Mouse (Mus musculus) heart, adult 2 months (tissue): Measurements from ENCODE around the gene Uhmk1. TPM values are rescaled to one million over a fixed set of nuclear protein-coding genes. Genes with fewer than 3 reads are reported as not detected.

Experiments
- DNase-seq, 2 experiments: peaks; one replicate each; pipeline ENCODE4 v3.0.0; 2021
- H3K27ac ChIP-seq: fragments of 200-600 bp; 2 replicates; pipeline ENCODE4 v1.8.1; 2022
- H3K27me3 ChIP-seq: fragments of 200-500 bp; 2 replicates; pipeline ENCODE4 v1.6.1; 2012; ENCODE audit warnings: mild to moderate bottlenecking, low read length, inconsistent platforms, mixed read lengths; ENCODE audit not compliant: control insufficient read depth, insufficient read depth
- H3K36me3 ChIP-seq: fragments of 200-500 bp; 2 replicates; pipeline ENCODE4 v1.6.1; 2012; ENCODE audit warnings: low read length, inconsistent platforms; ENCODE audit not compliant: control insufficient read depth, insufficient read depth
- H3K4me1 ChIP-seq: fragments of 200-500 bp; 2 replicates; pipeline ENCODE4 v1.6.1; 2011; ENCODE audit warnings: low read length; ENCODE audit not compliant: control insufficient read depth, insufficient read depth
- H3K4me3 ChIP-seq: fragments of 200-600 bp; 2 replicates; pipeline ENCODE4 v1.8.1; 2022
- H3K79me2 ChIP-seq: fragments of 200-500 bp; replicated peaks from 2 replicates; pipeline ENCODE4 v1.6.1; 2012; ENCODE audit warnings: mild to moderate bottlenecking, inconsistent platforms, low read length, moderate library complexity, mixed read lengths; ENCODE audit not compliant: control insufficient read depth, insufficient read depth
- H3K9ac ChIP-seq: fragments of 200-500 bp; 2 replicates; pipeline ENCODE4 v1.6.1; 2012; ENCODE audit warnings: low read depth, mild to moderate bottlenecking, control low read depth, inconsistent platforms, low read length, mixed read lengths
- CTCF ChIP-seq: fragments of 200-600 bp; IDR thresholded peaks from 2 replicates; pipeline ENCODE4 v1.8.1; 2022; ENCODE audit warnings: antibody characterized with exemption, mild to moderate bottlenecking, moderate library complexity
- EP300 ChIP-seq: fragments of 200-500 bp; IDR thresholded peaks from 2 replicates; pipeline ENCODE4 v1.6.1; 2011; ENCODE audit warnings: low read depth, low read length, control low read depth; ENCODE audit not compliant: insufficient read depth
- POLR2A ChIP-seq: fragments of 200-500 bp; IDR thresholded peaks from 2 replicates; pipeline ENCODE4 v1.6.1; 2011; ENCODE audit warnings: mild to moderate bottlenecking, low read depth, low read length, control low read depth; ENCODE audit not compliant: insufficient read depth
- WGBS: fragments of 180-500 bp; shearing (Covaris S2); methylation state at CpG from one replicate; pipeline ENCODE4 v1.1.7; 2018; 5-methylcytosine and 5-hydroxymethylcytosine counted together
- intact Hi-C: fragments of 180-260 bp; cut with DNase I; formaldehyde crosslinking; loops from one replicate; pipeline ENCODE4 v1.15.1; 2025
- polyA plus RNA-seq: library from polyadenylated mRNA; depleted of rRNA; stranded (reverse); fragments of >200 nt; gene quantifications from 2 replicates; pipeline ENCODE4 v1.2.3, GENCODE M21; 2012; rRNA removed
- total RNA-seq, 2 experiments: library from RNA; stranded (reverse); gene quantifications; 2 replicates each; pipeline ENCODE4 v1.2.3; 2021

Gene Uhmk1
- total and polyA plus RNA-seq, 3 experiments = 6.5 to 23.4 (median 21.7) TPM

GRCm38 (mm10) chr1:170150870-170151269 is 64.3 kb downstream of the Uhmk1 start:
- 85% methylated on average over 6 of the region's 6 CpGs for WGBS
- TF ChIP-seq CTCF (no peak), EP300 (no peak), POLR2A (no peak)
- peaks cover 2% of the 10 kb centered on the region for H3K36me3 ChIP-seq
- no peak overlapping the region for H3K9ac ChIP-seq
- no peaks in the 10 kb centered on the region for H3K79me2 ChIP-seq
- intact Hi-C loops = no loop called here
- H3K4me3 ChIP-seq = no peak overlapping the region
- DNase-seq = no peak
- no peak overlapping the region for H3K27ac ChIP-seq
- H3K4me1 ChIP-seq = no peaks in the 10 kb centered on the region
- H3K27me3 ChIP-seq = no peaks in the 10 kb centered on the region

DNA sequence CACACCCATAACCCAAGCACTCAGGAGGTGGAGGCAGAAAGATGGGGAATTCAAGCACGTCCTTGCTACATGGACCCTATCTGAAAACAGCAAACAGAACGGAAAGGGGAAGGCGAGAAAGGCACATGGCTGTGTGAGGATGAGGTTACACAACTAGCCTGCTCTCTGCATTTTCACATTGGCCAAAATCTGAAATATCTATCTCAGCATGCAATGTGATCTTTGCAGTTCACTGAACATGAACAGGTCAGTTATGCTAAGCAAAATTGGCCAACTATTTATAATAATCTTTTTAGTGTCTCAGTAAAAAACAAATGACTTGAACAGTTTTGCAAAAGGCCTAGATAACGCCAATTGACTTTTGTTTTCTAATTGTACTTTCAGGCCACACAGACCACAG is 65.4 kb downstream of the Uhmk1 start:
- Histone ChIP-seq H3K79me2 (no peaks in the 10 kb centered on the region), H3K4me3 (no peak overlapping the region), H3K9ac (no peak overlapping the region), H3K4me1 (no peaks in the 10 kb centered on the region), H3K36me3 (peaks cover 2% of the 10 kb centered on the region), H3K27me3 (no peaks in the 10 kb centered on the region), H3K27ac (no peak overlapping the region)
- DNase-seq = no peak
- intact Hi-C loops = no loop called here
- WGBS = 90% methylated on average over 4 of the region's 4 CpGs
- TF ChIP-seq POLR2A (no peak), EP300 (no peak), CTCF (no peak)

DNA sequence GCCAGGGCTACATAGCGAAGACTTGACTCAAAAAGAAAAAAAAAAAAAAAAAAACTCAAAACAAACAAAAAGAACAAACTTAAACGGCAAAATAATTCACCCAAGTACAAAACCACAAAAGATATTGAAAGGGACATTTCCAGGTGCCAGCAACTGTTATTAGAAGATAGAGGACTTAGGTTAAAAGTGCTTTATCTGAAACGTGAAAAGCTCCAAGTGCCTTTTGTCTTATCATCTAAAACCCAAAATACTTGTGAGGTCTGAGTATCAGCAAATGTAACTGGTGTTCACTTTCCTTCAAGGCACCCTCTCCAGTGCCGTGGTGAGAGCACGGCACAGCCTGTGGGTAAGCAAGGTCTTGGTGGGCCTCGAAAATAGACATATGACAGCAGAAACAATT is 66.7 kb downstream of the Uhmk1 start:
- no peak for DNase-seq
- 68% methylated on average over 6 of the region's 6 CpGs for WGBS
- intact Hi-C loops = no loop called here

DNA sequence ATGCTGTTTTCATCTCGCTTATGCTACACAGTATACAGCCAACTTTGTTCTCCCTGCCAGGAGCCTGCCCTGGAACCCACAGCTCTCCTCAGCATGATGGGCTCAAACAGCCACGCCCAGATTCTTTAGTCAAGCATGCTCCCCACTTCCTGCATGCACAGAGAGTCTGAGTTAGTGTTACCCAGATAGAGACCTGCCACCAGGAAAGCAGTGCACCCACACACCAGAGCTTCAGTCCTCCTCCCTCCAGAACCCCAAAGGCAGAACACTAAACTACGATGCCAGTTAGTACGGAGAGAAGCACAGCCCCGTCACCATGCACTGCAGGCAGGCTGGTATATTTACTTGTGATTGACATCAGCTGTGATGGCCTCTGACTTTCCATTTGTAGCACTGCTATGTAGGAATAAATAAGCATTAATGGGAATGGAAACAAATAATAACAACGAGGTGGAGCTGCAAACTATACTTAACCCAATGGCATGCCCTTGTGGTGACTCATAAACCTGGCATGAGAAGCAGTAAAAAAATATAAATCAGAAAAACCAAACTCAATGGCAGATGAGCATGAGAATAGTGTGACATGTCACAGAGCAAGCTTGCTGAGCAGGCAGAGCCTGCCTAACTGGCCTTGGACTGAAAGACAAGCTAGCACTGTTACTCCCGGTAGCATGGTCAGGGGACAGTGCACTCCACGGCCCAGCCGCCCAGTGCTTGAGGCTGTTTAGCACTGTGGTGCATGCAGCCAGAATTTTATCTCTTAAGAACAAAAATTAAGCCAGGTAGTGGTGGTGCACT is 67.3 kb downstream of the Uhmk1 start:
- Histone ChIP-seq H3K27me3 (no peaks in the 10 kb centered on the region), H3K27ac (no peak overlapping the region), H3K4me3 (no peak overlapping the region), H3K36me3 (peaks cover 2% of the 10 kb centered on the region), H3K4me1 (no peaks in the 10 kb centered on the region), H3K9ac (no peak overlapping the region), H3K79me2 (no peaks in the 10 kb centered on the region)
- TF ChIP-seq EP300 = no peak
- no peak for TF ChIP-seq POLR2A
- intact Hi-C loops = no loop called here
- DNase-seq = peak in 1 of 2 experiments; percentile 17
- WGBS = 77% methylated on average over 9 of the region's 9 CpGs

More for the DNA sequence above, 66.7 kb downstream of the Uhmk1 start:
- no peak overlapping the region for H3K9ac ChIP-seq
- H3K4me1 ChIP-seq = no peaks in the 10 kb centered on the region
- TF ChIP-seq EP300 (no peak), CTCF (no peak), POLR2A (no peak)
- peaks cover 2% of the 10 kb centered on the region for H3K36me3 ChIP-seq
- H3K27ac ChIP-seq = no peak overlapping the region
- no peaks in the 10 kb centered on the region for H3K79me2 ChIP-seq
- H3K27me3 ChIP-seq = no peaks in the 10 kb centered on the region
- no peak overlapping the region for H3K4me3 ChIP-seq

DNA sequence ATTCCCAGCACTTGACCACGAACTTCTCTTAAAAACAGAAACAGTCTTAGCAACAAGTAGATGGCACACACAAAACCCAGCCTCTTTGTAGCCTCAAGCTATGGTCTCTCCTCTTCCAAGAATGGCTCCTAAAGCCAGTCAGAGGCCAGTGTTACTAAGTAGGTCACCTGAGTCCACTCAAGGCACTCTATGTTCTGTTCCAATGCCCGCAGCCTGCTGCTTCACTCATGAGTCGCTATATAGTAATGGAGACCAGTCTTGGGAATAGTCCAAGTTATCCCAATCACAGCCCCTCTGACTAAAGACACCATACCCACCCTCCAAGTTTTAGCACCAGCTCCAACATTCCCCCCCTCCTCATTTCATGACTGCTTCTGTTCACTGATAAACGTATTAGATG is 69.6 kb downstream of the Uhmk1 start:
- H3K4me3 ChIP-seq = no peak overlapping the region
- no peak overlapping the region for H3K9ac ChIP-seq
- DNase-seq = no peak
- TF ChIP-seq EP300 (no peak), CTCF (no peak), POLR2A (no peak)
- H3K36me3 ChIP-seq = peaks cover 4% of the 10 kb centered on the region
- 85% methylated on average over 4 of the region's 4 CpGs for WGBS
- intact Hi-C loops = no loop called here
- no peak overlapping the region for H3K27ac ChIP-seq
- no peaks in the 10 kb centered on the region for H3K4me1 ChIP-seq
- H3K79me2 ChIP-seq = no peaks in the 10 kb centered on the region
- no peaks in the 10 kb centered on the region for H3K27me3 ChIP-seq

Other genes with a start within 250 kb of the Uhmk1 start
- 10 to 100 TPM; 14.2 to 14.4 TPM for gene Hsd17b7, start 246.2 kb downstream of the Uhmk1 start, total RNA-seq
- gene Hsd17b7, start 246.2 kb downstream of the Uhmk1 start, polyA plus RNA-seq = 13.1 and 13.2 TPM in 2 replicates
- 10 to 100 TPM; 21.9 to 22.5 TPM for gene Ddr2, start 104.6 kb downstream of the Uhmk1 start, total RNA-seq
- 10.3 and 22.8 TPM in 2 replicates for gene Ddr2, start 104.6 kb downstream of the Uhmk1 start, polyA plus RNA-seq
- gene Uap1, start 40.4 kb downstream of the Uhmk1 start, total RNA-seq = 10 to 100 TPM; 51.6 to 55.2 TPM
- 21.6 and 39.9 TPM in 2 replicates for gene Uap1, start 40.4 kb downstream of the Uhmk1 start, polyA plus RNA-seq
- gene Sh2d1b2, start 17.4 kb upstream of the Uhmk1 start, total RNA-seq = not detected
- not detected in 2 replicates for gene Sh2d1b2, start 17.4 kb upstream of the Uhmk1 start, polyA plus RNA-seq
- under 1 TPM; 0.09 to 0.18 TPM for gene Sh2d1b1, start 61.9 kb upstream of the Uhmk1 start, total RNA-seq
- gene Sh2d1b1, start 61.9 kb upstream of the Uhmk1 start, polyA plus RNA-seq = 0.14 TPM in 1 of 2 replicates, not detected in the other
- gene Gm7694, start 90.9 kb upstream of the Uhmk1 start, total RNA-seq = 1 to 10 TPM; 9.2 to 9.3 TPM
- 7.7 and 7.9 TPM in 2 replicates for gene Gm7694, start 90.9 kb upstream of the Uhmk1 start, polyA plus RNA-seq
- not detected for gene Spata46, start 93.4 kb upstream of the Uhmk1 start, total RNA-seq
- 0.51 TPM in 1 of 2 replicates, not detected in the other for gene Spata46, start 93.4 kb upstream of the Uhmk1 start, polyA plus RNA-seq